Mouse (Mus musculus): Measurements from ENCODE around the gene Ppp5c.

DNA sequence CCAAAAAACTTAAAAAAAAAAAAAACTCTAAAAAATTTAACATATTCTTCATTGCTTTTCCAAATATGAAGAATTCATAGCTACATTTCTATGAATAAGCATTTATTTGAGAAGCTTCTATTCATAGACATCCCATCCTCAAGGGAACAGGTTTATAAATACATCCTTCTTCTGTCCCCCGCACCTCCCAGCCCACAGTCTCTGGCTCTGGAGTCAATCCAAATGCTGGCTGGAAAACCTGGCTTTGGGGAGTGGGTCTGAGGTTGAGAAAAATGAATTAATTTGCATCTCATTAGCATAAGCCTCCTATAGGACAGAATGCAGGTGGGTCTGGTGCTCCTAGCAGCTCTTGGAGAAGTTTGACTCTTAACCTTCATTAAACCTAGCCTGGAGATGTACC, 18.0 kb upstream of the Ppp5c start:
- TF ChIP-seq POLR2A (IDR thresholded peaks at IDR 0.05; ENCODE audit: low read depth, low read length) (no peak), CTCF (IDR thresholded peaks at IDR 0.05; ENCODE audit: extremely low read depth, insufficient read depth, insufficient read length, insufficient replicate concordance) (no peak)
